Mouse (Mus musculus) C2C12 (cell line): ENCODE data around the gene Rpa1. TPM values are rescaled to one million over a fixed set of nuclear protein-coding genes. Genes with fewer than 3 reads are reported as not detected.

Experiments
- H3K27me3 ChIP-seq: one replicate; pipeline ENCODE4 v1.6.1; 2011; ENCODE audit not compliant: control insufficient read depth, insufficient read depth, insufficient read length
- H3K36me3 ChIP-seq: one replicate; pipeline ENCODE4 v1.6.1; 2011; ENCODE audit not compliant: control insufficient read depth, insufficient read depth
- H3K4me3 ChIP-seq: one replicate; pipeline ENCODE4 v1.5.1; 2011; ENCODE audit warnings: mild to moderate bottlenecking, control low read depth; ENCODE audit not compliant: poor library complexity, insufficient read depth, severe bottlenecking
- H3K79me2 ChIP-seq: one replicate; pipeline ENCODE4 v1.6.1; 2011; ENCODE audit not compliant: control insufficient read depth, insufficient read depth
- H3K79me3 ChIP-seq: one replicate; pipeline ENCODE4 v1.6.1; 2011; ENCODE audit warnings: low read depth, control low read depth
- H3ac ChIP-seq: one replicate; pipeline ENCODE3; 2011; ENCODE audit warnings: low read depth; ENCODE audit not compliant: control insufficient read depth, insufficient read length
- CEBPB ChIP-seq: IDR thresholded peaks from one replicate; pipeline ENCODE4 v1.6.1; 2011; ENCODE audit warnings: low read depth, mild to moderate bottlenecking, control low read depth, moderate library complexity
- CTCF ChIP-seq: IDR thresholded peaks from one replicate; pipeline ENCODE4 v1.5.1; 2011; ENCODE audit not compliant: control insufficient read depth, insufficient read depth, insufficient read length
- FOSL1 ChIP-seq: IDR thresholded peaks from one replicate; pipeline ENCODE4 v1.8.0; 2011; ENCODE audit warnings: mild to moderate bottlenecking, low read length; ENCODE audit not compliant: poor library complexity, insufficient read depth, severe bottlenecking
- MAX ChIP-seq: IDR thresholded peaks from one replicate; pipeline ENCODE4 v1.6.1; 2011; ENCODE audit warnings: mild to moderate bottlenecking, control low read depth
- MYOD1 ChIP-seq: IDR thresholded peaks from one replicate; pipeline ENCODE4 v1.6.1; 2011; ENCODE audit warnings: low read depth; ENCODE audit not compliant: control insufficient read depth, insufficient read length
- MYOG ChIP-seq: IDR thresholded peaks from one replicate; pipeline ENCODE4 v1.6.1; 2011; ENCODE audit not compliant: control insufficient read depth, insufficient read length; ENCODE audit errors: extremely low read depth
- USF1 ChIP-seq: IDR thresholded peaks from one replicate; pipeline ENCODE4 v1.6.1; 2011; ENCODE audit warnings: low read depth, mild to moderate bottlenecking, control low read depth, moderate library complexity
- polyA plus RNA-seq: library from polyadenylated mRNA; unstranded; fragments of >200 nt; fragmentation: generic; extraction: Trizol; gene quantifications from one replicate; pipeline ENCODE4 v1.2.1, GENCODE M21; 2012; ENCODE audit warnings: missing spikeins

Gene Rpa1
- polyA plus RNA-seq, 1 experiment = 164 TPM

GRCm38 (mm10) chr11:75278115-75278514 lies 70.0 kb downstream of the Rpa1 start:
- H3K27me3 ChIP-seq = peaks cover 36% of the 10 kb centered on the region
- TF ChIP-seq MAX (no peak), CTCF (no peak)
- no peaks in the 10 kb centered on the region for H3K79me3 ChIP-seq
- no peak overlapping the region for H3ac ChIP-seq
- no peaks in the 10 kb centered on the region for H3K36me3 ChIP-seq
- H3K79me2 ChIP-seq = no peaks in the 10 kb centered on the region
- no peak overlapping the region for H3K4me3 ChIP-seq

- Histone ChIP-seq H3K4me3 (no peak overlapping the region), H3K36me3 (no peaks in the 10 kb centered on the region), H3ac (no peak overlapping the region), H3K79me2 (no peaks in the 10 kb centered on the region), H3K27me3 (peaks cover 17% of the 10 kb centered on the region), H3K79me3 (no peaks in the 10 kb centered on the region)
- TF ChIP-seq MYOG (no peak), FOSL1 (no peak), MAX (no peak), MYOD1 (no peak), CEBPB (no peak), CTCF (no peak)
These were observed 73.1 kb downstream of the Rpa1 start for GRCm38 (mm10) chr11:75275035-75275434.

- H3K79me3 ChIP-seq = no peaks in the 10 kb centered on the region
These were observed 74.7 kb downstream of the Rpa1 start for GRCm38 (mm10) chr11:75273466-75273865.

GRCm38 (mm10) chr11:75270985-75271434 lies 77.1 kb downstream of the Rpa1 start:
- Histone ChIP-seq H3K27me3 (peaks cover 10% of the 10 kb centered on the region), H3ac (no peak overlapping the region), H3K4me3 (no peak overlapping the region), H3K79me3 (no peaks in the 10 kb centered on the region), H3K79me2 (no peaks in the 10 kb centered on the region), H3K36me3 (no peaks in the 10 kb centered on the region)
- TF ChIP-seq MYOD1 (no peak), MYOG (no peak), FOSL1 (no peak), MAX (no peak), CEBPB (no peak), CTCF (no peak), USF1 (no peak)

More at GRCm38 (mm10) chr11:75273466-75273865, 74.7 kb downstream of the Rpa1 start:
- H3K4me3 ChIP-seq = no peak overlapping the region
- peaks cover 14% of the 10 kb centered on the region for H3K27me3 ChIP-seq
- H3ac ChIP-seq = no peak overlapping the region
- no peak for TF ChIP-seq USF1
- TF ChIP-seq CTCF = no peak
- no peak for TF ChIP-seq CEBPB
- TF ChIP-seq FOSL1 = no peak
- no peak for TF ChIP-seq MAX
- no peak for TF ChIP-seq MYOG
- TF ChIP-seq MYOD1 = no peak
- no peaks in the 10 kb centered on the region for H3K36me3 ChIP-seq
- H3K79me2 ChIP-seq = no peaks in the 10 kb centered on the region

- no peak for TF ChIP-seq FOSL1
- TF ChIP-seq MAX = no peak
- no peak for TF ChIP-seq USF1
- TF ChIP-seq MYOG = no peak
- no peak for TF ChIP-seq MYOD1
- no peak for TF ChIP-seq CEBPB
- TF ChIP-seq CTCF = no peak
- Histone ChIP-seq H3K27me3 (peaks cover 10% of the 10 kb centered on the region), H3K79me3 (no peaks in the 10 kb centered on the region), H3K4me3 (no peak overlapping the region), H3ac (no peak overlapping the region), H3K36me3 (no peaks in the 10 kb centered on the region), H3K79me2 (no peaks in the 10 kb centered on the region)
These were observed 77.7 kb downstream of the Rpa1 start for GRCm38 (mm10) chr11:75270276-75270984.

GRCm38 (mm10) chr11:75269213-75269612 lies 78.9 kb downstream of the Rpa1 start:
- no peak overlapping the region for H3K4me3 ChIP-seq
- no peaks in the 10 kb centered on the region for H3K36me3 ChIP-seq
- H3K79me3 ChIP-seq = no peaks in the 10 kb centered on the region
- TF ChIP-seq MAX (no peak), USF1 (no peak), FOSL1 (no peak)
- no peaks in the 10 kb centered on the region for H3K79me2 ChIP-seq
- H3K27me3 ChIP-seq = peaks cover 10% of the 10 kb centered on the region
- H3ac ChIP-seq = no peak overlapping the region
